Mouse (Mus musculus) embryonic facial prominence, embryonic 11.5 days (tissue): Measurements from ENCODE around the gene Ppp2r1b. TPM values are rescaled to one million over a fixed set of nuclear protein-coding genes. Genes with fewer than 3 reads are reported as not detected.

ENCODE experiments used
- ATAC-seq: fragments of 200-750 bp; cut with Nextera tagmentation; replicated peaks from 2 replicates; pipeline ENCODE4 v1.8.0; 2017; ENCODE audit warnings: low read depth; ENCODE audit not compliant: insufficient number of reproducible peaks, low FRiP score, low TSS enrichment
- DNase-seq: peaks from one replicate; pipeline ENCODE4 v3.0.0-alpha.2; 2015; ENCODE audit warnings: low spot score
- H3K27ac ChIP-seq: fragments of 300-500 bp; sonication (generic); replicated peaks from 2 replicates; pipeline ENCODE4 v1.5.1; 2014; ENCODE audit warnings: mild to moderate bottlenecking, low read depth, low read length, control low read depth
- H3K27me3 ChIP-seq: fragments of 300-500 bp; sonication (generic); 2 replicates; pipeline ENCODE4 v1.6.1; 2014; ENCODE audit warnings: mild to moderate bottlenecking, low read length, moderate library complexity, mixed read lengths; ENCODE audit not compliant: control insufficient read depth, insufficient read depth
- H3K36me3 ChIP-seq: fragments of 300-500 bp; sonication (generic); replicated peaks from 2 replicates; pipeline ENCODE4 v1.6.1; 2014; ENCODE audit warnings: low read depth, mild to moderate bottlenecking, low read length, moderate library complexity, mixed read lengths; ENCODE audit not compliant: control insufficient read depth, insufficient read depth
- H3K4me1 ChIP-seq: fragments of 300-500 bp; sonication (generic); 2 replicates; pipeline ENCODE4 v1.6.1; 2014; ENCODE audit warnings: low read length, mixed read lengths; ENCODE audit not compliant: control insufficient read depth, insufficient read depth
- H3K4me2 ChIP-seq: fragments of 300-500 bp; sonication (generic); 2 replicates; pipeline ENCODE4 v1.6.1; 2014; ENCODE audit warnings: low read depth, mild to moderate bottlenecking, control low read depth, low read length, moderate library complexity
- H3K4me3 ChIP-seq: fragments of 300-500 bp; sonication (generic); 2 replicates; pipeline ENCODE4 v1.5.1; 2014; ENCODE audit warnings: low read depth, low read length, control low read depth
- H3K9ac ChIP-seq: fragments of 300-500 bp; sonication (generic); replicated peaks from 2 replicates; pipeline ENCODE4 v1.6.1; 2014; ENCODE audit warnings: mild to moderate bottlenecking, control low read depth, low read length
- H3K9me3 ChIP-seq: fragments of 300-500 bp; sonication (generic); replicated peaks from 2 replicates; pipeline ENCODE4 v1.6.1; 2016; ENCODE audit warnings: mild to moderate bottlenecking, low read length, inconsistent platforms, mixed read lengths; ENCODE audit not compliant: control insufficient read depth
- WGBS: fragments of 180-500 bp; shearing (Covaris S2); extraction: QIAGEN DNeasy Blood & Tissue Kit; methylation state at CpG from one replicate; pipeline ENCODE4 v1.1.7; 2014; 5-methylcytosine and 5-hydroxymethylcytosine counted together
- polyA plus RNA-seq: library from polyadenylated mRNA; unstranded; fragments of >200 nt; fragmentation: Nextera tagmentation; extraction: Ambion mirVana; gene quantifications from 2 replicates; pipeline ENCODE4 v1.2.1, GENCODE M21; 2014

Gene Ppp2r1b
- polyA plus RNA-seq, 1 experiment from 2014 or later = 136 TPM

DNA sequence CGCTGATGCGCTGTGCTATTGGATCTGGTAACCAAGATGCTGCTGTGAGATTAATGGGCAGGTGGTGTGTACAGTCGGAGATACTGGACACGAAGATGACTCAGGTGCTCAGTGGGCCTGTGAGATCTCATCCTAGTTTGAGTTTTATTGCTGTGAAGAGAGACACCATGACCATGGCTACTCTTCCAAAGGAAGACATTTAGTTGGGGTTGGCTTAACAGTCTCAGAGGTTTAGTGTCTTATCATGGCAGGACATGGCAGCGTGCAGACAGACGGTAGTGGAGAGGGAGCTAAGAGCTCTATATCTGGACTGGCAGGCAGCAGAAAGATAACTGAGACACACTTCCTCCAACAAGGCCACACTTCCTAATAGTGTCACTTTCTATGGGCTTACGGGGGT lies 33.9 kb upstream of the Ppp2r1b start:
- ATAC-seq (no peak), DNase-seq (no peak)
- 94% methylated on average over 7 of the region's 7 CpGs for WGBS
- Histone ChIP-seq H3K9me3 (no peaks in the 10 kb centered on the region), H3K9ac (no peak overlapping the region), H3K27ac (no peak overlapping the region), H3K4me3 (no peak overlapping the region), H3K4me1 (no peaks in the 10 kb centered on the region), H3K36me3 (peaks cover 2% of the 10 kb centered on the region), H3K27me3 (no peaks in the 10 kb centered on the region), H3K4me2 (no peak overlapping the region)

DNA sequence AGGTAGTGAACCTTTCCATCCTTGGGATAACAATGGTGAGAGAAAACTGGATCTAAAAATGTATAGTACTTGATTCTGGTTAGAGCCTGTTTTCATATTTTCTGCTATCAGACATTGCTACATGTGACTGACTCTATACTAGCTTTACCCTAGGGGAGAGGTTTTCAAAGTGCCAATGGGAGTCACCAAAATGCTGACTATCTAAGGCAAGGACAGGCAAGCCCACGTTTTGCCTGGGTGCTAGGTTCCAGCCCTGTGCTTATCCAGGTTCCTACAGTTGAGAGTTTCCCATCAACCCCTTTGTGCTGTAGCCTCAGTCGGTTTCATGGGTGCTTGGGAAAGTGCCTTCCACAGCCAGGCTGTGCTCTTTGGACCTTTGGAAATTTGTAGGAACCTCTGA lies 33.4 kb upstream of the Ppp2r1b start:
- DNase-seq = no peak
- H3K4me3 ChIP-seq = no peak overlapping the region
- ATAC-seq = no peak
- H3K4me2 ChIP-seq = no peak overlapping the region
- H3K27me3 ChIP-seq = no peaks in the 10 kb centered on the region
- WGBS = 83% methylated on average over 2 of the region's 2 CpGs
- no peak overlapping the region for H3K9ac ChIP-seq
- H3K9me3 ChIP-seq = no peaks in the 10 kb centered on the region
- peaks cover 2% of the 10 kb centered on the region for H3K36me3 ChIP-seq
- no peaks in the 10 kb centered on the region for H3K4me1 ChIP-seq
- H3K27ac ChIP-seq = no peak overlapping the region

DNA sequence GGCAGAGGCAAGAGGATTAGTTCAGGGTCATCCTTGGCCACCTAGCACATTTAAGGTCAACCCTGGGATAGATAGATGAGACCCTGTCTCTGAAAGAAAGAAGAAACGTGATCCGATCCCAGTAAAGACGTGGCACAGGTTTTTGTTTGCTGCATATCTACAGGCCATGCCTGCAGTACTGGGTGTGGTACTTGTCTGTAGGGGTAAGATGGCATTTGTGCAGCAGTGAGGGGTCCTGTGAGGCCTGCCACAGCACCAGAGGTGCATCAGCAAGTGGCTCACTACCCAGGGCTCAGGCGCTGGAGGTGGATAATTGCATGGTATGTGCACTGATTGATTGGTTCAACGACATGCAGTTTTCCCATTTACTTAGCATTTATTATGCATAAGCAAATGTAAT lies 31.3 kb upstream of the Ppp2r1b start:
- H3K9me3 ChIP-seq = no peaks in the 10 kb centered on the region
- H3K27ac ChIP-seq = no peak overlapping the region
- ATAC-seq (no peak), DNase-seq (no peak)
- no peaks in the 10 kb centered on the region for H3K27me3 ChIP-seq
- H3K9ac ChIP-seq = no peak overlapping the region
- H3K36me3 ChIP-seq = peaks cover 2% of the 10 kb centered on the region
- no peak overlapping the region for H3K4me2 ChIP-seq
- no peaks in the 10 kb centered on the region for H3K4me1 ChIP-seq
- WGBS = 87% methylated on average over 5 of the region's 5 CpGs
- H3K4me3 ChIP-seq = no peak overlapping the region

DNA sequence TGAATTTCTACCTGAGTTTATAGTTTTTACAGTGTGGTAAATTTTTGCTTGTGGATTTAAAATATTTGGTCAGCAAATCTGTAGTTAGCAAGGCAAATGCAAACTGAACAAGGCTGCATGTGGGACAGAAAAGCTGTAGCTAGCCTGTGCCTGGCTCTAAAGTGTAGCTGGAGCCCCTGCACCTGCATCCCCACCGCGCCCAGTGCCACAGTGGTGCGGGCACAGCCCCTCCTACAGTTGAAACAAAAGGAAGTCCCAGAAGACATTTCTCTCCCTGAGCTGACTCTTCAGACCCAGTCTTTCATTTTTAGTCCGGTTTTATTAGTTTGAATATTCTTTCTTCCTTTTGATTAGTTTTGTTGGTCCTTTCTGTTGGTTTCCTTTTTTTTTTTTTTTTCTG lies 29.4 kb upstream of the Ppp2r1b start:
- no peaks in the 10 kb centered on the region for H3K27me3 ChIP-seq
- no peaks in the 10 kb centered on the region for H3K9me3 ChIP-seq
- ATAC-seq (no peak), DNase-seq (no peak)
- no peaks in the 10 kb centered on the region for H3K4me1 ChIP-seq
- no peak overlapping the region for H3K9ac ChIP-seq
- H3K4me2 ChIP-seq = no peak overlapping the region
- H3K27ac ChIP-seq = no peak overlapping the region
- H3K36me3 ChIP-seq = no peaks in the 10 kb centered on the region; the same call in none of the 2 replicates
- no peak overlapping the region for H3K4me3 ChIP-seq
- 95% methylated on average over 4 of the region's 4 CpGs for WGBS

DNA sequence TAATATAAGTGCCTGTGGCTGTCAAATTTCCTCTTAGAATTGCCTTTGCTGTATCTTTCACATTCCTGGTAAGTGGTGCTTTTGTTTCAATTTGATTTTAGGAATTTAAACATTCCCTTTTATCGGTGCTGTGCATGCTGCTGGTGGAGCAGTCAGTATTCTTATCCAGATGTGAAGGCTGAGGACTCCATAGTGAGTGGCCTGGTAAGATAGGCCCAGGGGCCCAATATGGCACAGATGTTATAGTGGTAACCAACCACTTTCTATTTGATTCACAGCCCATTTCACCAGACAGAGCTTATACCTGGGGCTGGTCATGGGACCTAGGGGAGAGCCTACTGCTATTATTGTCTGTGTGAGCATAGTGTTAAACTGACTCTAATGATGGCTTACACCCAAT lies 28.6 kb upstream of the Ppp2r1b start:
- Histone ChIP-seq H3K9ac (no peak overlapping the region), H3K4me2 (no peak overlapping the region), H3K27me3 (no peaks in the 10 kb centered on the region), H3K4me3 (no peak overlapping the region), H3K36me3 (no peaks in the 10 kb centered on the region; the same call in none of the 2 replicates), H3K9me3 (no peaks in the 10 kb centered on the region), H3K27ac (no peak overlapping the region), H3K4me1 (no peaks in the 10 kb centered on the region)
- DNase-seq (no peak), ATAC-seq (no peak)
- 89% methylated on average over 1 of the region's 1 CpGs for WGBS

DNA sequence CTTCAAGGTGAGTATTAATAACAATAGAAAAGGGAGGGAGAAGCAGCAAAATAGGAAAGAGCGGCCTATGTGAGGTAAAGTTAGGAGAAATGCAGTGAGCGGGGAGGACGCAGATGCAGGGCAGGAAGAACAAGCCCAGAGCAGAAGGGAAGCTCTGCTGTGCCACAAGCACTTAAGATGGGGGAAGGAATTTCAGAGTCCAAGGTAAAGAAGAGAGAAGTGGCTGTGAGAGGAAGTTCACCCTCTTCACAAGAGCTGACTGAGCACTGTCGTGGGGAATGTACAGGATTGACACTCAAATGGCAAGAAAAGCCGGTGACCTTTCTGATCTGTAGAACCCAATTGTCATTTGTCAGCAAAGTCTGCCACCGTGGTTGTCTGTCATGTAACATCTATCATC lies 27.1 kb upstream of the Ppp2r1b start:
- no peaks in the 10 kb centered on the region for H3K4me1 ChIP-seq
- DNase-seq = no peak
- no peak overlapping the region for H3K4me3 ChIP-seq
- no peak overlapping the region for H3K4me2 ChIP-seq
- no peaks in the 10 kb centered on the region for H3K9me3 ChIP-seq
- WGBS = 84% methylated on average over 6 of the region's 6 CpGs
- H3K36me3 ChIP-seq = peaks cover 5% of the 10 kb centered on the region; the same call in 1 of the 2 replicates
- H3K9ac ChIP-seq = no peak overlapping the region
- H3K27ac ChIP-seq = no peak overlapping the region
- no peaks in the 10 kb centered on the region for H3K27me3 ChIP-seq
- ATAC-seq = no peak

DNA sequence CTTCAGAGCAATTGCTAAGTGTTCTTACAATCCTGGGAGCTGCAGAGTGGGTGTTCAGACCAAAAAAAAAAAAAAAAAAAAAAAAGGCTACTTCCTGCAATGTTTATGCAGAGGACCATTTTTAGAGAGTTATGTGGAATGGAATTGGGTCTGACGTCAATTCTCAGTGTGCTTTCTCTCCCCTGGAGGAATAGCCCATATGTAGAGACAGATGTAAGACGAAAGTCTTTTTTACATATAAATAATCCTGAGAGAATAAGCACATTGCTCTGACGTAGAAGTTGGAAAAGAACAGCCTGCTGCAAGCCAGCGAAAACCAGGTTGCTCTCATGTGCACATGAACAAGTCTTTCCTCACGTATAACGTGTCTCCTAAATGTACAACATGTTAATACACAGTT lies 25.4 kb upstream of the Ppp2r1b start:
- Histone ChIP-seq H3K9me3 (no peaks in the 10 kb centered on the region), H3K4me2 (no peak overlapping the region), H3K9ac (no peak overlapping the region), H3K27ac (no peak overlapping the region), H3K4me3 (no peak overlapping the region), H3K27me3 (no peaks in the 10 kb centered on the region), H3K4me1 (no peaks in the 10 kb centered on the region), H3K36me3 (peaks cover 5% of the 10 kb centered on the region; the same call in 1 of the 2 replicates)
- ATAC-seq = no peak
- 91% methylated on average over 6 of the region's 6 CpGs for WGBS
- no peak for DNase-seq

DNA sequence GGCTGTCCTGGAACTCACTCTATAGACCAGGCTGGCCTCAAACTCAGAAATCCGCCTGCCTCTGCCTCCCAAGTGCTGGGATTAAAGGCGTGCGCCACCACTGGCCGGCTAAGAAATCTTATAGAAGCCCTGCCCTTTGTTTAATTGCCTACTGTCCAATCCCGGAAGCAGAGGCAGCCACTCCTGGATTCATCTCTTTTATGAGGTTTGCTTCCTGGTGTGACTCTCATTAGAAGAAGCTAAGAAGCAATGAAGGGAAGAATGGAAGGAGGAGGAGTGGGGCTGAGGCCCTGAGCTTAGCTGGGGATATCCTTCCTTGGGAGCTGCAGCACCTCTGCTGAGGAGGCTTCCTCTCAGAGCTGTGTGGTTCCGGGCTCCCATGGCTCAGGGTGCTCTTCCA lies 23.4 kb upstream of the Ppp2r1b start:
- Histone ChIP-seq H3K27ac (no peak overlapping the region), H3K9ac (no peak overlapping the region), H3K9me3 (no peaks in the 10 kb centered on the region), H3K36me3 (peaks cover 5% of the 10 kb centered on the region; the same call in 1 of the 2 replicates), H3K4me1 (no peaks in the 10 kb centered on the region), H3K4me2 (no peak overlapping the region), H3K27me3 (no peaks in the 10 kb centered on the region), H3K4me3 (no peak overlapping the region)
- WGBS = 95% methylated on average over 6 of the region's 6 CpGs
- ATAC-seq (no peak), DNase-seq (no peak)
